Mouse (Mus musculus) macrophage (primary cell): ENCODE data around the gene Cpeb4. TPM values are rescaled to one million over a fixed set of nuclear protein-coding genes. Genes with fewer than 3 reads are reported as not detected.

Source experiments
- H3K27ac ChIP-seq: fragments of 350-480 bp; formaldehyde crosslinking; 2 replicates; pipeline ENCODE4 v1.9.0; 2021
- H3K36me3 ChIP-seq: fragments of 350-480 bp; formaldehyde crosslinking; 2 replicates; pipeline ENCODE4 v1.9.0; 2021; ENCODE audit errors: inconsistent target
- H3K4me3 ChIP-seq: fragments of 350-480 bp; formaldehyde crosslinking; 2 replicates; pipeline ENCODE4 v1.9.0; 2021; ENCODE audit errors: inconsistent target
- H3K79me2 ChIP-seq: fragments of 350-480 bp; formaldehyde crosslinking; 2 replicates; pipeline ENCODE4 v1.9.0; 2021; ENCODE audit errors: inconsistent target
- WGBS: methylation state at CpG from one replicate; pipeline ENCODE4 v1.1.7; 2026; ENCODE audit warnings: inconsistent platforms; ENCODE audit not compliant: missing documents; 5-methylcytosine and 5-hydroxymethylcytosine counted together
- polyA plus RNA-seq: library from polyadenylated mRNA; stranded (reverse); fragments of 250-400 nt; gene quantifications from 3 replicates; pipeline ENCODE4 v1.2.4, GENCODE M21; 2018; ENCODE audit warnings: inconsistent platforms
- total RNA-seq, 78 experiments: library from RNA; depleted of rRNA; stranded (reverse); fragments of 250-400 nt; gene quantifications; 1 replicate in 9 of 78; 2 replicates in 24 of 78; 3 replicates in 43 of 78; 4 replicates in 2 of 78; pipeline ENCODE4 v1.2.4; 2018; ENCODE audit warnings: inconsistent platforms in 56 of 78

The Cpeb4 gene
- 100 to 1,000 TPM; 226 to 637 (median 363) TPM for total RNA-seq (2018; cell fraction: chromatin; rRNA removed)
- 100 to 1,000 TPM in 22 of 26 experiments, 10 to 100 TPM in 4; 88.7 to 350 (median 158) TPM for total RNA-seq (2018; cell fraction: cytosol; rRNA removed)
- 100 to 1,000 TPM; 168 to 626 (median 424) TPM for total RNA-seq (2018; cell fraction: nucleus; rRNA removed)
- polyA plus RNA-seq = 64.0 to 87.9 TPM (median 68.8 TPM) in 3 replicates

DNA sequence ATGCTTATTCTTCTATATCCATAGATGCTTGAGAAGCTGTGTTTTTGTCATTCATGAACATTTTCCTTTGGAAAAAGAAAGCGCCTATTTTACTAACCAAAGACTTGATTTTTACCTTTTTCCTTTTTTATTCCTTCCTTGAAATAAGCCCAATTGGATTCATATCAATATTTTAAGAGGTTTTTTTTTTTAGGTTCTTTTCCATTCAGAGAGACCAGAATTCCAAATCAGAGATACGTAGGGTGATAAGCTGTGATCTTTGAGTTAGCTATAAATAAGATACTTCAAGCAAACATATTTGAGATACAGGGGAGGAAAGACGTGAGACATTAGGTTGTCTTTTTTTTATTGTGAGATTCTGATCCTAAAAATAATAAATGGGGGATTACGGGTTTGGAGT lies at the start of gene Cpeb4:
Cpeb4 (plus strand) TSS at position 301 of the 400 bp plus-strand sequence.
- 90% methylated on average over 4 of the region's 4 CpGs for WGBS
- H3K36me3 ChIP-seq = no peaks in the 10 kb centered on the region
- H3K79me2 ChIP-seq = peaks cover 61% of the 10 kb centered on the region
- H3K4me3 ChIP-seq = peak within 1 kb of the TSS; percentile 95
- H3K27ac ChIP-seq = peak within 1 kb of the TSS; percentile 91

DNA sequence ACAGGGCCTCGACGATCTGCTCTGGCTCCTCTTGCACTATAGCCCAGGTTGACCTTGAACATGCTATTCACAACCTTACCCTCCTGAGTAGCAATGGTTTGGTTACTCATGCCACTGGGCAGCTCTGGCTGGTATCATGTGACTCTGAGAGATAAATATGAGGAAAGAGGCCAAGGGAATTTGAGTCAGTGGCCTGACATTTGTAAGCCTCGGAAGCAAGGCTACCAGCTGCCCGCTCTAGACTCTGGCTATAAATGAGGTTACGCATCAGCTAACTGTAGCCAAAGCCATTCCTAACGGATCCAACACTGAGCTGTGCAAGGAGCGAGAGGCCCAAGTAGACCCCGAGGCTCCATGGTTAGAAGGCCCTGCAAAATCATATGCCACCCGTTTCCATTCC lies 49.5 kb upstream of the Cpeb4 start:
- no peaks in the 10 kb centered on the region for H3K36me3 ChIP-seq
- peak overlapping the region; percentile 61 for H3K27ac ChIP-seq
- H3K79me2 ChIP-seq = no peaks in the 10 kb centered on the region
- WGBS = 86% methylated on average over 9 of the region's 9 CpGs
- no peak overlapping the region for H3K4me3 ChIP-seq

DNA sequence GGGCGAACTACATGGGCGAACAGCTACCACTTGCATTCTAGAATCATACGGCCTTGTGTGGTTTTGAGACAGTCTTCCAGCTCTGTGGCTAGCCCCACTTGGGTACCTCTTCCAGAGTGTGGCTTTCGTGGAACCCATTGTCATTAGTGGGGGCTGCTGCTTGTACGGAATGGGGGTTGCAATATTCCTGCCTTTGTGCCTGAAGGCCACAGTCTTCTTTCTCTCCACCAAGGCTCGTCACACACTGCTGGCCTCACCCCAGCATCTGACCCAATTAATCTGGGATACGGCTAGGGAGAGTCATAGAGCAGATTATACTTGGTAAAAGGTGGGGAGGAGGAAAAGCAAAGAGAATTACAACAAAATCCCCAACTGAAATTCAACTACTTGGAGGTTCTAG lies 48.5 kb upstream of the Cpeb4 start:
- Histone ChIP-seq H3K36me3 (no peaks in the 10 kb centered on the region), H3K79me2 (no peaks in the 10 kb centered on the region), H3K4me3 (no peak overlapping the region), H3K27ac (no peak overlapping the region)
- 93% methylated on average over 7 of the region's 7 CpGs for WGBS

DNA sequence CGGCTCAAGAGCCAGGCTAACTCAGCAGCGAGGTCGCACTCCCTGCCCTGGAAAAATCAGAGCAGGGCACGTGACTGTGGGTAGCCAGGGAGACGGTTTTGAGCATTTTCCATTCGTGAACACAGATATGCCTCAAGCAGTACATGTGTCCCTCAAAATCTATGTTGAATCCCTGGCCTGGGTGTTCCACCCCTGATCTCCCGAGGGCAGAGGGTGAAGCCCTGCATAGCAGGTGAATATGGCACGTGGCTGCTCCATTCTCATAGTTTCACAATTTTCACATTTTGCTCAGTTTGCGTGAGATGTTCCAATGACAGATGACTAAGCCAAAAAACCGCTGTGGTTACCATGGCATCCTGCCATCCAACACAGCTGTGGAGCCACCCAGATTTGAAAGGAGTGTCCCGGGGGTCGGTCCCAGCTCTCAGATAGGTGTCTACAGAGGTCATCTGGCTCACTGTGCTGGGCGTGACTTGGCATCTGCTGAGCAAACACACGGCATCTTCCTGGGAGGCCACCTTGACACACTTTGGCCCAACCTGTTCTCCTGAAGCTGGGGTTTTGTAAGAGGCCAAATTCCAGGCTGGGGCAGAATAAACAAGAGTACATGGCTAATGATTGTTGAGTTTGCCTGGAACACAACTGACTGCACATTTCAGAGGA lies 47.4 kb upstream of the Cpeb4 start:
- no peak overlapping the region for H3K4me3 ChIP-seq
- no peaks in the 10 kb centered on the region for H3K79me2 ChIP-seq
- H3K36me3 ChIP-seq = no peaks in the 10 kb centered on the region
- 20% methylated on average over 14 of the region's 14 CpGs for WGBS
- H3K27ac ChIP-seq = peak overlapping the region; percentile 21

DNA sequence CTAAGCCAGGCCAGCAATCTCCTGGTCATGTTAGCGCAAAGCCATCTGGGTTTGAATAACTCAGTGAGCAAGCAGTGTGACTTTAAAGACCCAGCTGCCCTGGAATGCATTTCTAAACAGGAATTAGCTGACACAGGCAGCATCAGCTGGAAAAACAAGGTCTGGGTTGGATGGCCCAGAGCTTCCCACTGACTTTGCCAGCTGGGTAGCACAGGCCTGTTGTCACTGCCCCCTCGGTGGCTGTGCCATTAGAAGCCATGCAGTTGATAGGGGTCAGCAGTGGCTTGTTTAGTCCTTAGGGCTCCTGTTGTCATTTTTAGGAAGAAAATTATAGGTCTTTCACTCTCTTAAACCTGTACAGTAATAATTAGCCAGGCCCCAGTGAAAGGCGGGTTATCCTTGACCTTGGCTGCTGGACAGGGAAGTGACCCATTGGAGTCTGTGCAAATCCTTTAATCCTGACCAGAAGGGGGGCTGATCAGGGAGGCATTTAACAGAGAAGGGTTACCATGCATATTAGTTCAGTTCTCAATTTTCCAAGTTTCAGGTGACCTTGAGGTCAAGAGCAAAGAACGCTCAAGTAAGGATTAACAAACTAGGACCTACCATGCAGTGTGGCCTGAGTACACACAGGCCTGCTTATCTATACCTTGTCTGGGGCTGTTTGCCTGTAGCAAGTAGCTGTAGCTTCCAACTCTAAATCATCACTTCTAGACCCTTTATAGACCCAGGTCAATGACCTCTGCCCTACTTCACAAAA lies 43.8 kb upstream of the Cpeb4 start:
- Histone ChIP-seq H3K79me2 (no peaks in the 10 kb centered on the region), H3K27ac (no peak overlapping the region), H3K36me3 (no peaks in the 10 kb centered on the region), H3K4me3 (no peak overlapping the region)
- 97% methylated on average over 4 of the region's 4 CpGs for WGBS

DNA sequence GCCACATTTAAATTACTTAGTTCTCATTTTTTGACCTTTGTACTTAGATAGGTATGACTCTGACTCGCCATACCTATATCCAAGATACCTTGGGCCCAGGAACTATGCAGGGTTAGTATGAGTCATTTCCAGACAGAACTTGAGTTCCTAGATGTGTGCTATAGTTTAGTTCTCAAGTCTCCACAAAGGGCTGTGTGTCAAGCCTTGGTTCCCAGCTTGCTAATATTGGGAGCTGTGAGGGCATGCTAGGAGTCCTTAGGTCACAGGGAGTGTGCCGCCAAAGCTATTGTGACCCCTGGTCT lies 43.3 kb upstream of the Cpeb4 start:
- H3K4me3 ChIP-seq = no peak overlapping the region
- H3K79me2 ChIP-seq = no peaks in the 10 kb centered on the region
- no peaks in the 10 kb centered on the region for H3K36me3 ChIP-seq
- 97% methylated on average over 2 of the region's 2 CpGs for WGBS
- no peak overlapping the region for H3K27ac ChIP-seq

DNA sequence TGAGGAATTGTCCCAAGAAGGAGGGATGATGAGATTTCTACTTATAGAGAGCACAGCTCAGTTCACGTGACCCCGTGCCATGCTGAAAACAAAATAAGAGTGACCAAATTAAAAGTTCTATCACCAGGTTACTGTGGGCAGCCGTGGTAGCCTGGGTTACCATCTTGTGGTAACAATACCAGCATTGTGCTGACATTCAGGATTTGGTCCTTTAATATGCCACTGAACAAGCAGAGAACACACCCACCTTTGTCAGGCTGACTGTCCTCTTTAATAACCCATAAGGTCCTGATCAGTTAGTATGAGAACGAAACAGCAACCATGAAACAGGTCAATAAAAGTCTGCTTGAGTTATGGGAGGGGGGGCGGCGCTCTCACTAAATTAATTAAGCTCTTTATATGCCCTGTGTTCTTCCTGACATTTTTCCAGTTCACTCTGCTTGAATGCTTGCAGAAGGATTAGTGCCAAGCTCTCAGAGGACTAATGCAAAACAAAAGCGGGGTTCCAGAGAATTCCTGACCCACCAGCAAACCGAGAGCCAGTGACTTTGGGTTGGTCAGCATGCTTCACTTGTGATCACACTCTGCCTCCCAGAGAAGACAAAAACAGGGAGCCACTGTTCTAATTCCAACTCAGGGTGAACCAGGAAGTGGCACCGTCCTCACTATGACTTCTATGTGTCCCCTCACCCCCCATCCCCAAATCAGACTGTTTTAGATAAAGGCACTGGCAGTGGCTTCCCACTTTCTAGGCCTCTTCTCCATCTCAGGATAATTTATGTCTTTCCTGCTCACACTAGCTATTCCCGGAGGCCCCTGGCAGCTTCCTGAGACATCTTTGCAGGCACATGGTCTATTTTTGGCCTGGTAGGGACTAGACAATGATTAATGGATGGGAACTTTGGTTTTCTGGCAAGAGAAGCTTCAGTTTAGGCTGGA lies 41.5 kb upstream of the Cpeb4 start:
- Histone ChIP-seq H3K27ac (no peak overlapping the region), H3K79me2 (no peaks in the 10 kb centered on the region), H3K36me3 (no peaks in the 10 kb centered on the region), H3K4me3 (no peak overlapping the region)
- WGBS = 95% methylated on average over 9 of the region's 10 CpGs

DNA sequence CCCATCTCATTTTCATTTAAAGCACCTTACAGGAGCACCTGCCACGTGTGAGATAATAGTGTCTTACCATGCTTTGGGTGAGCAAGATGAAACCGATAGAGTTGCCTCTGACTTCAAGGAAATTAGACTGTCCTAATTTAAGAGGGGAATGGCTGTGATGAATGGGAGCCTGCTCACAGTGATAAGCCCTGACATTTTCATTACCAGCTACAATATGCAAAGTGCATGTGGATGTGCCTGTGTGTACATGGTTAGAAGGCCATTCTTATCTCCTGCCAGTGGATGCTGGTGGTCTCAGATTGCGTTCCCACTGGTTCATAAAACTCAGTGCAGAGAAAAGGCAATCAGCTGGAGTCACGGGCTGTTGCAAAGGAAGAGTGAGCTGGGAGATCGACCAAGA lies 40.6 kb upstream of the Cpeb4 start:
- Histone ChIP-seq H3K4me3 (no peak overlapping the region), H3K36me3 (no peaks in the 10 kb centered on the region), H3K27ac (no peak overlapping the region), H3K79me2 (no peaks in the 10 kb centered on the region)
- whole genome bisulfite sequencing = 79% methylated on average over 5 of the region's 5 CpGs

DNA sequence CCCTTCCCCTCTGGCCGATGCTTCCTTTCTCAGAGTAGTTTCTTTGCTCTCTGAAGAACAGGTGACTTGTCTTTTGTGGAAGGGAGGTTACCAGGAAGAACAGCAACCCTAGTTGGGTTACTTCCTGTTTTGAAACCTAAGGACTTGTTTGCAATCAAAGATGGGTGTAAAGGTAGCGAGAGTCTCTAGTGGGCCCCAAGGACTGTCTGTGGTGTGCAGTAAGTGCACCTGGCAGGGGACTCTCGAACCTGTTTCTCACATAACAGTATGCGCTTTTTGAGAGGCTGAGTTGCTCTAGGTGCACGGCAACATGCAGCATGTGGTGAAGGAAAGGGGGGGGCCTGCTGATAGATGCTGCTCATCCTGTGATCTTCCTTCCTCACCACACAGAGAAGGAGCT lies 40.0 kb upstream of the Cpeb4 start:
- Histone ChIP-seq H3K79me2 (no peaks in the 10 kb centered on the region), H3K27ac (no peak overlapping the region), H3K36me3 (no peaks in the 10 kb centered on the region), H3K4me3 (no peak overlapping the region)
- 83% methylated on average over 5 of the region's 5 CpGs for WGBS

DNA sequence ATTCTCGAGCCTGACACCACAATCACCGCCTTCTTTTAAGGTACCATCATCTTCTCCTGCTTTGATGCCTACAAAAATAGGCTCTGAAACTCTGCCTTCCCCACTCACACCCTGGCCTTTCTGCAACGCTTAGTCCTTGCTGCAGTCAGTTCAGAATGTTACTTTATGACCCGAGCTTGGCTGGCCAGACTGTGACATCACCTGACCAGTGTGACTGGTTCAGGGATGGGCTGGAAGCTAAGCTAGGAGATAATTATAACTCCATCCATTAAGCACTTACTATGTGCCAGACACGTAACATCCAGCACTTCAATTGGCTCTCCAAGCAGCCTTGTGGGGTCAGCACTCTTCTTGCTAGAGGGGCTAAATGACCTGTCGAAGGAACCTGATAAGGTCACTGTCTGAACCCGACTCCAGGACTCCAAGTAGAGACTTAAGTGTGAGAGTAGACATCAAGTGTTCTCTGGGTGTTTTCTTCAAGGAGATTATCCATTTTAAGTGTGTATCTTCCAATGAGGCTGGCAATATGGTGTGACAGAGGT lies 39.5 kb upstream of the Cpeb4 start:
- Histone ChIP-seq H3K36me3 (no peaks in the 10 kb centered on the region), H3K4me3 (no peak overlapping the region), H3K27ac (no peak overlapping the region), H3K79me2 (no peaks in the 10 kb centered on the region)
- WGBS = 81% methylated on average over 7 of the region's 7 CpGs

DNA sequence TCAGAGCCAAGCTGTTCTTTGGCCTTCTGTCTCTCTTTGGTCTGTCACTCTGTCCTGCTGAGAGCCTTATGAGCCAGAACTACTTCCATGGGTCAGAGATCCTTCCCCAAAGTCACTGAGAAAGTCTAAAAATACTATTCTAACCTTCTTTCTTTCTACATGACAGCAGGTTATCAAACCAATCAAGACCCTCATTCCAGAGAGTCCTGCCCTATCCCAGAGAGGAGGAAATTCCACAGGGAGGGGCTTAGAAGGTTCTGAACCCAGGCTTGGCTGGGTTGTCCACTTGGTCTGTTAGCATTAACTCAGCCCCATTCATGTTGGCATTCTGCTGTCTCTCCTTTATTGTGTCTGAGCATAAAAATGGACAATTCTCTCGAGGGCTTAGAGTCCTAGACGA lies 38.5 kb upstream of the Cpeb4 start:
- 88% methylated on average over 2 of the region's 2 CpGs for WGBS
- no peaks in the 10 kb centered on the region for H3K36me3 ChIP-seq
- no peaks in the 10 kb centered on the region for H3K79me2 ChIP-seq
- no peak overlapping the region for H3K27ac ChIP-seq
- no peak overlapping the region for H3K4me3 ChIP-seq

DNA sequence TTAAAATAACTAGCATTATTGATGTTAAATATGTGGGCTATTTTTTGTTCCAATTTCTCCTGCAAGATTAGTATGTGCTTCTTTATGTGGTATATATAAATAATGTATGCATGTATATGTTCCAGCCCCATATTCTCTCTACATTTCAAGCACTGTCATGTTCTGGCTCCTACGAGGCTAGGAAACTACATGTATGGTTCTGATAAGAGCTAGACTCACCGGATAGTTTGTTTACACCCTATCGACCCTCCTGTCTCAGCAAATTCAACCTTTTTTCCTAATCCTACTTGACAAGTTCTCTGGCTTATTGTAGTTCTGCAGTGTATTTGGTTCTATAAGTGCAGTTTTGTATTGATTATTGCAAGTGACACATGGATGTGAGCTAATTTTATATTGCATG lies 36.7 kb upstream of the Cpeb4 start:
- H3K79me2 ChIP-seq = no peaks in the 10 kb centered on the region
- no peaks in the 10 kb centered on the region for H3K36me3 ChIP-seq
- 97% methylated on average over 3 of the region's 3 CpGs for WGBS
- no peak overlapping the region for H3K27ac ChIP-seq
- no peak overlapping the region for H3K4me3 ChIP-seq

DNA sequence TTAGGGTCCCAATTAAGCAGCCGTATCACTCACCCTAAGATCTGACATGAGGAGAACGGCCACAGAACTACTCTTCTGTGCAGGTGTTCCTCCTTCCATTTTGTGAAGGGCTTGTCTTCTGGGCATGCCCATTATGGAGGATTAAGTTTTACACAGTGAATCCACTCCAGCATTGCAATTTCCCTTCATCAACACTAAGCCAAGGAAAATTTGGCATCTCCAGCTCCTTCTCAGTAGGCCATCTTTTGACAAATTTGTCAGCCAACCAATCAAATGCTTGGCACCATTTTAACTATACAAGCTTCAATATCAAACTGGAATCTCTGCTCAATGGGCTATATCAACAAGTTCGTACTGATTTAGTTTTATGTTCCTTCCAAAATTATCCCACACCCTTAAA lies 34.8 kb upstream of the Cpeb4 start:
- no peak overlapping the region for H3K27ac ChIP-seq
- WGBS = 94% methylated on average over 3 of the region's 3 CpGs
- H3K36me3 ChIP-seq = no peaks in the 10 kb centered on the region
- no peaks in the 10 kb centered on the region for H3K79me2 ChIP-seq
- no peak overlapping the region for H3K4me3 ChIP-seq

DNA sequence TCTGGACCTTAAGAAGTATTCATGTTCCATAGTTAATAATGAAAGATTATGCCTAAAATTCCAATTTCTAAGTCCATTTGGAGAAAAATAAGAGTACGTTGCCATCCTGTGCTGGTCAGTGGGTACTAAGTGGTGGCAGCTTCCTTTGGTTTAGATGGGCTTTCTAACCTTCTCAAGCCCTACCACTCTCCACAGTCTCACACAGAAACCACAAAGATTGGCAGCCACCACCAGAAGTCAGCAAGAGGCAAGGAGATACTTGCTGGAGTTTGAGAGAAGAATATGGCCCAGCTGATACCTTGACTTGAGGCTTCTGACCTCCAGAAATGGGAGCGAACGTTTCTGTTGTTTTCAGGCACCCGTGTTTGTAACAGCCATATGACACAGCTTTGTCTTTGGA lies 34.3 kb upstream of the Cpeb4 start:
- H3K79me2 ChIP-seq = no peaks in the 10 kb centered on the region
- 65% methylated on average over 4 of the region's 4 CpGs for WGBS
- H3K4me3 ChIP-seq = no peak overlapping the region
- H3K36me3 ChIP-seq = no peaks in the 10 kb centered on the region
- no peak overlapping the region for H3K27ac ChIP-seq
